Mouse (Mus musculus) G1E (cell line): ENCODE results near the gene Pgd. TPM values are rescaled to one million over a fixed set of nuclear protein-coding genes. Genes with fewer than 3 reads are reported as not detected.

Experiments
- ATAC-seq: 2 replicates; pipeline ENCODE4 v1.8.0; 2016; ENCODE audit warnings: mild to moderate bottlenecking; ENCODE audit not compliant: insufficient number of reproducible peaks, poor library complexity, low FRiP score, severe bottlenecking; ENCODE audit errors: extremely low read depth
- DNase-seq: peaks from one replicate; pipeline ENCODE4 v3.0.0; 2012; ENCODE audit warnings: low spot score
- H3K27me3 ChIP-seq: 2 replicates; pipeline ENCODE4 v1.6.1; 2012; ENCODE audit warnings: mild to moderate bottlenecking, low read length, inconsistent platforms; ENCODE audit not compliant: insufficient read depth
- H3K36me3 ChIP-seq: replicated peaks from 2 replicates; pipeline ENCODE3; 2012; ENCODE audit warnings: mild to moderate bottlenecking, inconsistent platforms
- H3K4me1 ChIP-seq: 2 replicates; pipeline ENCODE4 v1.6.1; 2012; ENCODE audit warnings: low read depth, low read length, inconsistent platforms, mixed read lengths; ENCODE audit not compliant: insufficient read depth
- H3K4me3 ChIP-seq: 2 replicates; pipeline ENCODE4 v1.5.1; 2012; ENCODE audit warnings: low read depth, mild to moderate bottlenecking, inconsistent platforms, low read length, moderate library complexity, mixed read lengths
- H3K9me3 ChIP-seq: replicated peaks from 2 replicates; pipeline ENCODE4 v1.6.1; 2012; ENCODE audit warnings: inconsistent platforms
- CTCF ChIP-seq: IDR thresholded peaks from 2 replicates; pipeline ENCODE4 v1.5.1; 2012; ENCODE audit warnings: low read depth, low read length, inconsistent platforms, mixed read lengths
- GATA1 ChIP-seq: IDR thresholded peaks from 2 replicates; pipeline ENCODE4 v1.6.1; 2012; ENCODE audit warnings: borderline replicate concordance, low read length, inconsistent platforms, mixed read lengths
- GATA2 ChIP-seq: IDR thresholded peaks from 2 replicates; pipeline ENCODE4 v1.6.1; 2012; ENCODE audit warnings: low read depth, low read length, inconsistent platforms, borderline replicate concordance
- POLR2AphosphoS5 ChIP-seq: IDR thresholded peaks from 2 replicates; pipeline ENCODE4 v1.6.1; 2012; ENCODE audit warnings: low read depth, low read length, inconsistent platforms; ENCODE audit not compliant: insufficient replicate concordance
- TAL1 ChIP-seq: conservative IDR thresholded peaks from 2 replicates; pipeline ENCODE4 v1.6.1; 2012; ENCODE audit warnings: low read depth, low read length, inconsistent platforms, mixed read lengths
- polyA plus RNA-seq: library from polyadenylated mRNA; stranded (reverse); fragments of >175 nt; gene quantifications from 2 replicates; pipeline ENCODE4 v1.2.3, GENCODE M21; 2012
- total RNA-seq, 2 experiments: library from RNA; stranded (forward) in 1 of 2; stranded (reverse) in 1 of 2; fragments of 200-1000 nt in 1 of 2; fragments of >200 nt in 1 of 2; fragmentation: Nextera tagmentation in 1 of 2; gene quantifications; 2 replicates each; pipeline ENCODE4 v1.2.3; 2014 to 2017

Gene Pgd
- total and polyA plus RNA-seq, 3 experiments = 53.1 to 171 (median 68.0) TPM

DNA sequence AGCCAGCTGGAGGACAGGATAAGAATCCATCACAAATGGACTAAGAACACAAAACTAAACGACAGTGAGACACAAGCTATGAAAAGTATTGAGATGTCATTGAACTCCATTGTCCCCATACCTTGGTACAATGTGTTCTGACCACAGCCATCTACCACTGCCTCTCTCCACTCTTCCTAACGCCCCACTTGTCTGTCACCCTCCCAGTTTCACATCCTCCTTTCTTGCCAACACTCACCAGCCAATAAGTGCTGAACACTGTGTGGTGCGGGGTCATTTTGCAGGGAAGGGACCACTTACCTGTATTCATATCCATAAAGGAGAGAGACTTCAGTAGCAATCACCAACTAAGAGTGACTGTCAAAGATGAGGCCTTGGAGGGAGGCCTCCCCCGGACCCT is 34.5 kb upstream of the Pgd start:
- H3K27me3 ChIP-seq = no peaks in the 10 kb centered on the region; the same call in 1 of the 2 replicates
- DNase-seq = no peak
- no peak for ATAC-seq
- H3K9me3 ChIP-seq = no peaks in the 10 kb centered on the region
- H3K4me1 ChIP-seq = peaks cover 3% of the 10 kb centered on the region; the same call in 1 of the 2 replicates
- peaks cover 21% of the 10 kb centered on the region for H3K36me3 ChIP-seq
- TF ChIP-seq GATA1 (no peak), GATA2 (no peak), TAL1 (no peak), CTCF (no peak), POLR2AphosphoS5 (no peak)
- no peak overlapping the region for H3K4me3 ChIP-seq

- no peak for ATAC-seq
- no peak for DNase-seq
Measured at GRCm38 (mm10) chr4:149197180-149197579, 30.6 kb upstream of the Pgd start.

DNA sequence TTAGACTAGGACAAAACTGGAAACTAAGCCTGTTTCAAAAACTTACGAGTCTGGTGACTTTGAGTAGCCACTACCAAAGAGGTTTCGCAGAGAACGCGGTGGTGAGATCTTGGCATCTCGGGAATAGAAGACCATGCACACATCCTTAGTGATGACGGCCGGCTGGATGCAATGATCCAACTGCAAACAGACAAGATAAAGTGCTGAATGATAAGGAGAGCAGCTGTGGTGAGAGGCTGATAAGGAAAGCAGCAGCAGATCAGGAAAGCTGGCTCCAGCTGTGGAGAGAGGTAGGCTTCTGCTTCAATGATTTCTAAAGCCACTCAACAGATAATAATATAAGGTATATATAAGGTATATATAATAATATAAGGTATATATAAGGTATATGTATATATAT is 24.5 kb upstream of the Pgd start:
- Histone ChIP-seq H3K4me3 (no peak overlapping the region), H3K4me1 (peaks cover 18% of the 10 kb centered on the region), H3K9me3 (no peaks in the 10 kb centered on the region), H3K36me3 (peaks cover 8% of the 10 kb centered on the region), H3K27me3 (no peaks in the 10 kb centered on the region)
- peak; percentile 22 for DNase-seq
- TF ChIP-seq TAL1 = peak; percentile 59
- TF ChIP-seq GATA1 = no peak
- ATAC-seq = peak; percentile 91

More at GRCm38 (mm10) chr4:149197180-149197579, 30.6 kb upstream of the Pgd start:
- peaks cover 8% of the 10 kb centered on the region for H3K36me3 ChIP-seq
- no peaks in the 10 kb centered on the region; the same call in 1 of the 2 replicates for H3K27me3 ChIP-seq
- no peaks in the 10 kb centered on the region for H3K9me3 ChIP-seq
- no peak overlapping the region for H3K4me3 ChIP-seq
- peaks cover 9% of the 10 kb centered on the region for H3K4me1 ChIP-seq
- TF ChIP-seq GATA1 (no peak), TAL1 (no peak), POLR2AphosphoS5 (no peak), CTCF (no peak)

- DNase-seq (no peak), ATAC-seq (no peak)
- TF ChIP-seq CTCF (no peak), POLR2AphosphoS5 (no peak), GATA1 (no peak), GATA2 (no peak), TAL1 (no peak)
- H3K27me3 ChIP-seq = no peaks in the 10 kb centered on the region; the same call in 1 of the 2 replicates
- peaks cover 18% of the 10 kb centered on the region for H3K4me1 ChIP-seq
- H3K4me3 ChIP-seq = no peak overlapping the region
- peaks cover 18% of the 10 kb centered on the region for H3K36me3 ChIP-seq
- H3K9me3 ChIP-seq = no peaks in the 10 kb centered on the region
Measured at GRCm38 (mm10) chr4:149188563-149188962, 22.0 kb upstream of the Pgd start.

DNA sequence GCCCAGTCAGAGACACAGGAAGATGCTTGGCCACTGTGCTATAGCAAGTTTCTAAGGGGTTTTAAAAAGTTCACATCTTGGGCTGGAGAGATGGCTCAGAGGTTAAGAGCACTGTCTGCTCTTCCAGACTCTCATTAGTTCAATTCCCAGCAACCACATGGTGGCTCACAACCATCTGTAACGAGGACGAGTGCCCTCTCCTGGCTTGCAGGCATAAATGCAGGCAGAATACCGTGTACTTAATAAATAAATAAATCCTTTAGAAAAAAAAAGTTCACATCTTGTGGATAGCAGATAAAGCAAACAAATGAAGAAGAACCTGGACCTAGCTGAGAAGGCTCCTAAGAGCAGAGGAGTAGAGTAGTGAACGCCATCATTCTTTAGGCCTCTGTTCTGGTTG is 16.2 kb upstream of the Pgd start:
- no peak for ATAC-seq
- Histone ChIP-seq H3K9me3 (no peaks in the 10 kb centered on the region), H3K4me1 (no peaks in the 10 kb centered on the region), H3K27me3 (peaks cover 3% of the 10 kb centered on the region; the same call in 1 of the 2 replicates), H3K36me3 (peaks cover 44% of the 10 kb centered on the region), H3K4me3 (no peak overlapping the region)
- DNase-seq = no peak
- TF ChIP-seq TAL1 (no peak), CTCF (no peak), GATA1 (no peak), POLR2AphosphoS5 (no peak), GATA2 (no peak)

GRCm38 (mm10) chr4:149182192-149182591 is 15.6 kb upstream of the Pgd start:
- H3K36me3 ChIP-seq = peaks cover 38% of the 10 kb centered on the region
- ATAC-seq = no peak

GRCm38 (mm10) chr4:149179573-149179972 is 13.0 kb upstream of the Pgd start:
- Histone ChIP-seq H3K9me3 (no peaks in the 10 kb centered on the region), H3K27me3 (peaks cover 3% of the 10 kb centered on the region; the same call in 1 of the 2 replicates), H3K4me1 (no peaks in the 10 kb centered on the region), H3K36me3 (peaks cover 33% of the 10 kb centered on the region), H3K4me3 (no peak overlapping the region)
- TF ChIP-seq GATA1 (no peak), GATA2 (no peak), CTCF (no peak), TAL1 (no peak), POLR2AphosphoS5 (no peak)
- ATAC-seq (no peak), DNase-seq (no peak)

More at GRCm38 (mm10) chr4:149182192-149182591, 15.6 kb upstream of the Pgd start:
- TF ChIP-seq POLR2AphosphoS5 = no peak
- TF ChIP-seq GATA2 = no peak
- TF ChIP-seq GATA1 = no peak
- no peak for TF ChIP-seq CTCF
- no peak for TF ChIP-seq TAL1
- H3K4me1 ChIP-seq = no peaks in the 10 kb centered on the region
- no peak overlapping the region for H3K4me3 ChIP-seq
- no peaks in the 10 kb centered on the region for H3K9me3 ChIP-seq
- DNase-seq = no peak
- H3K27me3 ChIP-seq = peaks cover 3% of the 10 kb centered on the region; the same call in 1 of the 2 replicates
